Mouse (Mus musculus) liver, postnatal 0 days (tissue): ENCODE measurements around the gene Ddx41. TPM values are rescaled to one million over a fixed set of nuclear protein-coding genes. Genes with fewer than 3 reads are reported as not detected.

Experiments
- ATAC-seq: fragments of 200-750 bp; cut with Nextera tagmentation; 2 replicates; pipeline ENCODE4 v1.8.0; 2017; ENCODE audit warnings: mild to moderate bottlenecking, moderate library complexity
- DNase-seq: peaks from one replicate; pipeline ENCODE4 v3.0.0-alpha.2; 2016
- H3K27ac ChIP-seq: fragments of 300-500 bp; sonication (generic); 2 replicates; pipeline ENCODE4 v1.5.1; 2014; ENCODE audit warnings: antibody characterized with exemption, moderate library complexity, mild to moderate bottlenecking, low read depth
- H3K27me3 ChIP-seq: fragments of 300-500 bp; sonication (generic); 2 replicates; pipeline ENCODE4 v1.6.1; 2014; ENCODE audit warnings: low read length, control low read depth, mixed read lengths; ENCODE audit not compliant: insufficient read depth
- H3K36me3 ChIP-seq: fragments of 300-500 bp; sonication (generic); replicated peaks from 2 replicates; pipeline ENCODE4 v1.6.1; 2014; ENCODE audit warnings: mild to moderate bottlenecking, control low read depth, low read length, moderate library complexity, mixed read lengths; ENCODE audit not compliant: insufficient read depth
- H3K4me1 ChIP-seq: fragments of 300-500 bp; sonication (generic); 2 replicates; pipeline ENCODE4 v1.6.1; 2014; ENCODE audit warnings: antibody characterized with exemption, mild to moderate bottlenecking, control low read depth; ENCODE audit not compliant: insufficient read depth
- H3K4me2 ChIP-seq: fragments of 300-500 bp; sonication (generic); 2 replicates; pipeline ENCODE4 v1.6.1; 2014; ENCODE audit warnings: low read depth, mild to moderate bottlenecking, low read length, moderate library complexity, mixed read lengths
- H3K4me3 ChIP-seq: fragments of 300-500 bp; sonication (generic); 2 replicates; pipeline ENCODE4 v1.5.1; 2014; ENCODE audit warnings: low read depth, low read length
- H3K9ac ChIP-seq: fragments of 300-500 bp; sonication (generic); replicated peaks from 2 replicates; pipeline ENCODE4 v1.6.1; 2014; ENCODE audit warnings: mild to moderate bottlenecking, moderate library complexity
- H3K9me3 ChIP-seq: fragments of 300-500 bp; sonication (generic); 2 replicates; pipeline ENCODE4 v1.6.1; 2016; ENCODE audit warnings: mild to moderate bottlenecking, control low read depth, low read length, mixed read lengths
- CTCF ChIP-seq: sonication (generic); IDR thresholded peaks from 2 replicates; pipeline ENCODE4 v1.5.1; 2016; ENCODE audit warnings: antibody characterized with exemption, low read depth
- EP300 ChIP-seq: IDR thresholded peaks from 2 replicates; pipeline ENCODE4 v1.6.1; 2016; ENCODE audit warnings: antibody characterized with exemption, low read depth, mild to moderate bottlenecking
- WGBS: fragments of 180-500 bp; shearing (Covaris S2); extraction: QIAGEN DNeasy Blood & Tissue Kit; methylation state at CpG from one replicate; pipeline ENCODE4 v1.1.7; 2014; ENCODE audit not compliant: insufficient replicate concordance; 5-methylcytosine and 5-hydroxymethylcytosine counted together
- polyA plus RNA-seq: library from polyadenylated mRNA; unstranded; fragments of >200 nt; fragmentation: Nextera tagmentation; extraction: Ambion mirVana; gene quantifications from 2 replicates; pipeline ENCODE4 v1.2.1, GENCODE M21; 2015

The Ddx41 gene
- polyA plus RNA-seq, 1 experiment from 2014 or later = 17.0 TPM

DNA sequence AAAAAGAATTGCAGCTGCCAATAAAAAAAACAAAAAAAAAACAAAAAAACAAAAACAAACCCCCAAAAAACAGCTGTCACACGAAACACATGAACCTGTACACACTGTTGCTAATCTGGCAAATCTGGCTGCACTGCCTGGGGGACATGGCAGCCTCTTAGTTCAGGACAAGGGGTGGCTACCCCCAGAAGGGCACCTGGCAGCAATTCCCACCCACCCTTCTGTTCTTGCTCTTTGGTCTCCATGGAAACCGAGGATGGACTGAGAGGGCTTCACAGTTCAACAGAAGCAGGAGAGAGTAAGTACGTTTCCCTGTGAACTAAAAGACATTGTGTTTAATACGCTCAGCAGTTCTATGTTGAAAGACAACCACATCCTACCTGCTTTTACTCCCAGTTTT, 40.8 kb downstream of the Ddx41 start:
- peaks cover 10% of the 10 kb centered on the region; the same call in 1 of the 2 replicates for H3K36me3 ChIP-seq
- no peak overlapping the region for H3K9ac ChIP-seq
- 69% methylated on average over 4 of the region's 4 CpGs for WGBS
- H3K27me3 ChIP-seq = peaks cover 14% of the 10 kb centered on the region; the same call in 1 of the 2 replicates
- H3K4me3 ChIP-seq = no peak overlapping the region
- no peak for ATAC-seq
- H3K4me2 ChIP-seq = no peak overlapping the region
- no peak overlapping the region for H3K27ac ChIP-seq
- peaks cover 4% of the 10 kb centered on the region; the same call in 1 of the 2 replicates for H3K4me1 ChIP-seq
- no peak for DNase-seq
- H3K9me3 ChIP-seq = no peaks in the 10 kb centered on the region
- no peak for TF ChIP-seq EP300
- TF ChIP-seq CTCF = no peak

DNA sequence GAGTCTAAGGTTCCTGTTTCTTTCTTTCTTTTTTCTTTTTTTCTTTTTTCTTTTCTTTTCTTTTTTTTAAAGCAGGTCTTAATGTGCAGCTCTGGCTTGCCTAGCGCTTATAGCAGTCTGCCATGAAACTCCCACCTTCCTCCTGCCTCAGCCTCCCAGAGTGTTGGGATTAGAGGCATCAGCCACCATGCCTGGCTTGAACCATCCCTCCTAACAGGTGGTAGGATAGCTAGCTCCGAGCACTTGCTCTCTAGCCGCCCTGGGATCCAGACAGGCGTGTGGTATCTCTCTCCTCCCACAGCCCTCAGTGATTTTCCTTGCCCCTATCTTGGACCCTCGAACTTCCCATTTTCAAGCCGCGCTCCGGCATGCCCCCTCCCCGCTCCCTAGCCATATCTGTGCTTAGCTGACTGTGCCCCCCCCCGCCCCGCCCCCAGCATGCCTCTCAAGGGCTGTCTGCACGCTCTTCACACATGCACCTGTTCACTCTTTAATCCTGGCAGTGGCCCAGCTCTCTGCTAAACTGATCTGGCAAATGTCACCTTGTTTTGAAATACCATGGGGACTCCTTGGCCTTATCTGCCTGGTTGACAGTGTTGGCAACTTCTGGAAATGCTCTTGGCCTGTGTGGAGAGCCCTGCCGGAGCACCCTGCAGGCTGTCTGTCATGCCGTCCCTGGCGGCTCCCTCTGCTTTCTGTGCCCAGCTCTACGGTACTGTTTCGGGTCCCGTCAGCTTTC, 41.4 kb downstream of the Ddx41 start:
- H3K9ac ChIP-seq = no peak overlapping the region
- no peak overlapping the region for H3K4me2 ChIP-seq
- no peak overlapping the region for H3K4me3 ChIP-seq
- H3K36me3 ChIP-seq = peaks cover 10% of the 10 kb centered on the region; the same call in 1 of the 2 replicates
- no peak for TF ChIP-seq CTCF
- no peak for TF ChIP-seq EP300
- WGBS = 15% methylated on average over 18 of the region's 18 CpGs
- DNase-seq (peak; percentile 69), ATAC-seq (peak; percentile 90)
- peaks cover 14% of the 10 kb centered on the region; the same call in 1 of the 2 replicates for H3K27me3 ChIP-seq
- peaks cover 4% of the 10 kb centered on the region; the same call in 1 of the 2 replicates for H3K4me1 ChIP-seq
- no peaks in the 10 kb centered on the region for H3K9me3 ChIP-seq
- no peak overlapping the region for H3K27ac ChIP-seq

DNA sequence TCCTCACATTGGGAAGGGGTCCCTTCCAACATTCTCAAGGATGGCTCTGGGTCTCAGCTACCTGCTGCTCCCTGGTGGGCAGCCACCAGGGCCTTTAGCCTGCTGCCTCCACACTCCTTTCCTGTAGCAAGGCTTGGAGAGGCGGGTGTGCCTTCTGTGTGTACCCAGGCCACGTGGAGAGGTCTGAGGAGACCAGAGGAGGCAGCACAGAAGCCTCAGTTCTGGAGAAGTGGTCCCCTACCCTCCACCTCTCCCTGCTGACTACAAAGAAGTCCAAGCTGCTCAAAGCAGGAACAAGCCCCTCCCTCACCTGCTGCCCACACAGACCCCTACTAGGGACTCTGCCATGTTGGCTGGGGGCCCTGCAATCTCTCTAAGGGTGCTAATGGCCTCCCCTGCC, 42.2 kb downstream of the Ddx41 start:
- Histone ChIP-seq H3K9ac (no peak overlapping the region), H3K4me2 (no peak overlapping the region), H3K27me3 (peaks cover 14% of the 10 kb centered on the region; the same call in 1 of the 2 replicates), H3K4me1 (peaks cover 4% of the 10 kb centered on the region; the same call in 1 of the 2 replicates), H3K36me3 (peaks cover 10% of the 10 kb centered on the region; the same call in 1 of the 2 replicates), H3K4me3 (no peak overlapping the region), H3K27ac (no peak overlapping the region), H3K9me3 (no peaks in the 10 kb centered on the region)
- TF ChIP-seq CTCF = no peak
- no peak for TF ChIP-seq EP300
- DNase-seq (no peak), ATAC-seq (no peak)
- 36% methylated on average over 2 of the region's 2 CpGs for WGBS

- H3K9ac ChIP-seq = peak within 1 kb of the TSS; percentile 64
- peak within 1 kb of the TSS; percentile 56 for H3K4me3 ChIP-seq
- DNase-seq = peak; percentile 38
- peaks cover 46% of the 10 kb centered on the region for H3K27me3 ChIP-seq
- TF ChIP-seq EP300 (no peak), CTCF (no peak)
- H3K4me1 ChIP-seq = peaks cover 7% of the 10 kb centered on the region
- H3K9me3 ChIP-seq = no peaks in the 10 kb centered on the region
- ATAC-seq = peak; percentile 47
- 3% methylated on average over 27 of the region's 83 CpGs for WGBS
- H3K36me3 ChIP-seq = no peaks in the 10 kb centered on the region
- H3K4me2 ChIP-seq = peak within 1 kb of the TSS; percentile 81
- peak within 1 kb of the TSS; percentile 51 for H3K27ac ChIP-seq
Measured at GRCm38 (mm10) chr13:55487578-55488498, 48.6 kb downstream of the Ddx41 start, which contains the start of gene Dbn1. Gene Dbn1, minus strand, starts transcription at chr13:55488111.

DNA sequence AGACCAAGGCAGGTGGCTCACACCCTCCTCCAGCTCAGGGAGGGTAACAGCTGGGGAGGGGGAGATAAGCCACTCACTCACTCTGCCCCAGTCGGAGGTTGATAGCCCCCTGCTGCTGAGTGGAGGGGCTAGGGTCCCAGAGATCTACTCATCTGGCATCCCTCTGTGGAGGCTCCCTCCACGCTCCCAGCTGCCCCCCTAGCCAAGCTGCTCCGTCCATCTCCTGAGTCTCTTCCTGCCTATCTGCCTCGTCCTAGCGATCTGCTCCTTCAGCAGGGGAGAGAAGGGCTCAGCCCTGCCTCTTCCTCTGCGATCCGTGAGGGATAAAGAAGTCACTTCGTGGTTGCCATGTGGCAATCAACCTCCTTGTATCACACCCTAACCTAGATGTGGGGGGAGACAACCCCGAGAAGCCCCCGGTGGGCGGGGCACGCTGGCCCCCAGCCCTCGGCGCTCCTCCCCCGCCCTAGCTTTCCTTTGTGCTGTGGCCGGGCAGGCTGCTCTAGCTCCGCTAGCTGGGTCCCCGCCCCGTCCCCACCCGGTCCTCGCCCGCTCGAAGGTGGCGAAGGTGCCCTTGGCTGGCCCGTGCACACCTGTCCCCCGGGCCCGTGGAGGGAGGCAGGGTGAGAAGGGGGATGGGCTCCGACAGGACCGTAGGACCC, 49.4 kb downstream of the Ddx41 start:
- Histone ChIP-seq H3K4me2 (peak overlapping the region; percentile 81), H3K4me3 (peak overlapping the region; percentile 56), H3K27me3 (peaks cover 46% of the 10 kb centered on the region), H3K9ac (peak overlapping the region; percentile 64), H3K36me3 (no peaks in the 10 kb centered on the region), H3K27ac (peak overlapping the region; percentile 51; the same call in 1 of the 2 replicates), H3K9me3 (no peaks in the 10 kb centered on the region), H3K4me1 (peaks cover 7% of the 10 kb centered on the region)
- DNase-seq (no peak), ATAC-seq (peak; percentile 33)
- TF ChIP-seq EP300 = no peak
- no peak for TF ChIP-seq CTCF
- 7% methylated on average over 29 of the region's 29 CpGs for WGBS
